Mouse (Mus musculus) WW6 (cell line): Measurements from ENCODE around the gene Pde1c.

ENCODE experiments used
- DNase-seq: peaks from one replicate; pipeline ENCODE4 v3.0.0-alpha.2; 2013; ENCODE audit warnings: low read depth, low spot score

Pde1c gene

GRCm38 (mm10) chr6:56331432-56331831 is 237.5 kb downstream of the Pde1c start:
- no peak for DNase-seq

- DNase-seq, result no peak
Measured at GRCm38 (mm10) chr6:56328103-56328502, 240.8 kb downstream of the Pde1c start.

- no peak for DNase-seq
Measured at GRCm38 (mm10) chr6:56322799-56323198, 246.1 kb downstream of the Pde1c start.

GRCm38 (mm10) chr6:56310318-56310717 is 258.6 kb downstream of the Pde1c start:
- no peak for DNase-seq

- no peak for DNase-seq
Measured at GRCm38 (mm10) chr6:56306066-56306465, 262.8 kb downstream of the Pde1c start.

GRCm38 (mm10) chr6:56292176-56292575 is 276.7 kb downstream of the Pde1c start:
- no peak for DNase-seq

GRCm38 (mm10) chr6:56289307-56289706 is 279.6 kb downstream of the Pde1c start:
- DNase-seq, result no peak

GRCm38 (mm10) chr6:56284821-56285220 is 284.1 kb downstream of the Pde1c start:
- DNase-seq, result no peak

- DNase-seq, result no peak
Measured at GRCm38 (mm10) chr6:56275461-56275860, 293.4 kb downstream of the Pde1c start.

GRCm38 (mm10) chr6:56271741-56272140 is 297.2 kb downstream of the Pde1c start:
- DNase-seq, result no peak

- no peak for DNase-seq
Measured at GRCm38 (mm10) chr6:56264509-56264908, 304.4 kb downstream of the Pde1c start.

GRCm38 (mm10) chr6:56260118-56260517 is 308.8 kb downstream of the Pde1c start:
- DNase-seq, result no peak

- DNase-seq, result no peak
Measured at GRCm38 (mm10) chr6:56257555-56258297, 311.2 kb downstream of the Pde1c start.

GRCm38 (mm10) chr6:56250091-56250490 is 318.8 kb downstream of the Pde1c start:
- no peak for DNase-seq

GRCm38 (mm10) chr6:56191426-56192140 is 377.3 kb downstream of the Pde1c start:
- no peak for DNase-seq

- DNase-seq, result no peak
Measured at GRCm38 (mm10) chr6:56176485-56176884, 392.4 kb downstream of the Pde1c start.

GRCm38 (mm10) chr6:56172172-56172571 is 396.7 kb downstream of the Pde1c start:
- DNase-seq, result no peak

GRCm38 (mm10) chr6:56168736-56169135 is 400.2 kb downstream of the Pde1c start:
- no peak for DNase-seq

GRCm38 (mm10) chr6:56158217-56158616 is 410.7 kb downstream of the Pde1c start:
- DNase-seq, result no peak

- no peak for DNase-seq
Measured at GRCm38 (mm10) chr6:56156836-56157235, 412.1 kb downstream of the Pde1c start.

GRCm38 (mm10) chr6:56130493-56131159 is 438.3 kb downstream of the Pde1c start:
- no peak for DNase-seq

- DNase-seq, result no peak
Measured at GRCm38 (mm10) chr6:56099520-56100101, 469.3 kb downstream of the Pde1c start.
